Mouse (Mus musculus): ENCODE measurements around the gene Plce1.

The Plce1 gene

DNA sequence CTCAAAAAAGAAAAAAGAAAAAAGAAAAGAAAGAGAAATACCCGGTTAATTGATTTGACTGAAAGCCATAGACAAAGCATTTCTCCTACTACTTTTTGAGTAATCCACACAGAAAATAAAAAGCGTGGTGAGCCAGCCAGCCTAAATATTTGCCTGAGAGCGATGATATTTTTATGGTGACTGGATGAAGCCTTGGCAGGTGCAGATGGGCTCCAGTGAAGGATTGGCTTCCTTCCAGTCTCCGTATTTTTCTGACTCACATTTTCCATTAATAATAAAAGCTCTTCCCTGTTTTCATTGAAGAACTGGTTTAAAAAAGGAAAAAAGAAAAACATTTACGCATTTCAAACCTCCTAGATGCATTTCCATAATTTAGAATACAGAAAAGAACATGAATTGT, 243.1 kb downstream of the Plce1 start:
- in situ Hi-C loops (cut with MboI) = no loop called here

DNA sequence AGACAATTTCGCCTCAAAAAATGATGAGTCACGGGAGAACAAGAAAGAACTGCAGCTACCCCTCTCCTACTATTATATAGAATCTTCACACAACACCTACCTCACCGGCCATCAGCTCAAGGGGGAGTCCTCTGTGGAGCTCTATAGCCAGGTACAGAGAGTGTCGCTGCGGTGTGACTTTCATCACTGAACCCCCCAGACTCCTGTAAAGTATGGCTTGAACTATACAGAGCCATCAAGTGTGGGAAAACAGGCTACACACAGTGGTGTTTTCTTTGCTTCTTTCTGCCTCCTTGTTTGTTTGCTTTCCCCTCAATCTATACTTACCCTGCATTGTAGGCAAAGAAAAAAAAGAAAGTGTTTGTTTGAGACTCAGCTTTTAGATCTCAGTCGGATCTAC, 247.9 kb downstream of the Plce1 start:
- in situ Hi-C loops (cut with MboI) = no loop called here

GRCm38 (mm10) chr19:38729264-38729663, 248.4 kb downstream of the Plce1 start:
- in situ Hi-C loops (cut with MboI) = no loop called here

- in situ Hi-C loops (cut with MboI) = no loop called here
Measured at GRCm38 (mm10) chr19:38744546-38744945, 263.6 kb downstream of the Plce1 start.

- in situ Hi-C loops (cut with MboI) = no loop called here
Measured at GRCm38 (mm10) chr19:38745810-38746491, 265.0 kb downstream of the Plce1 start.

DNA sequence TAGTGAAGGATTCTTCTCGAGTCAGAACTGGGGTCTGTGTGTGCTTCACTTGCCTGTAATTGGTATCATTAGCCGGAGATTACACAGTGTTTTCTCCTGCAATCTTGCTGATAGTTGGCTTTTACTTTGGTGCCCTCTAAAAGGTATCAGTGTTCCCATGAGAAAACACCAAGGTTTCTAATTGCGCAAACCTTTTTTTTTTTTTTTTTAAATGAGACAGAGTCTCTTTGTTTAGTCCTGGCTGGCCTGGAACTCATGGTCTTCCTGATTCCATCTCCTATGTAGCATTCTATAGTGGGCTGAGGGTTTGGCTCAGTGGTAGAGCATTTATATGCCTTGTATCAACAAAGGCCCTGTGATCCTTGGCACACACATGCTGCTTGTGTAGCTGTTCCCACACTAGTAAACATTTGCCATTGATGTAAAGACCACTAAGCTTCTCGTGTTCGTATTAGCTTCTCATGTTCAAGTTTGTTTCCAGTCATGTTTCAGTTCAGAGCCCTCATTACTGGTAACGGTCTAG, 265.6 kb downstream of the Plce1 start:
- in situ Hi-C loops (cut with MboI) = no loop called here

GRCm38 (mm10) chr19:38750192-38750591, 269.3 kb downstream of the Plce1 start:
- in situ Hi-C loops (cut with MboI) = no loop called here

DNA sequence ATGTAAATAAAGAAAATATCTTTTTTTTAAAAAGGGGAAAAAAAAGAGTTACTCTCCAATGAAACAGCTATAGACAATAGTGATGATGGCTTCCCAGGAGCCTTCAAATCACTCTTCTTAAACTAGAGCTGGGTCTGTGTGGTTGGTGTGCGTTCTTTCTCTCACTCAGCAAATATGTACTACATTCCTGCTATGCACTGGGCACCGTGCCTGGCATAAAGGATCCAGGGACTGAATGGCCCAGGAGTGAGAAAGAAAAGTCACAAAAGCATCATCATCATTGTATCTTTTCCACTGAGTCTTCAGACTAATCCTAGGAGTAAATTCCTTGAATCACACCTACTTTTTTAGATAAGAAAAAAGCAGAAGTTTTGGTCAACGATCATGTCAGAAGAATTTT, 276.3 kb downstream of the Plce1 start:
- in situ Hi-C loops (cut with MboI) = no loop called here

- in situ Hi-C loops (cut with MboI) = no loop called here
Measured at GRCm38 (mm10) chr19:38758056-38758455, 277.1 kb downstream of the Plce1 start.

GRCm38 (mm10) chr19:38758685-38759472, 278.0 kb downstream of the Plce1 start:
- in situ Hi-C loops (cut with MboI) = no loop called here

GRCm38 (mm10) chr19:38760441-38760840, 279.5 kb downstream of the Plce1 start:
- in situ Hi-C loops (cut with MboI) = no loop called here

GRCm38 (mm10) chr19:38766306-38766705, 285.4 kb downstream of the Plce1 start:
- in situ Hi-C loops (cut with MboI) = no loop called here

- in situ Hi-C loops (cut with MboI) = no loop called here
Measured at GRCm38 (mm10) chr19:38775548-38775947, 294.6 kb downstream of the Plce1 start.

DNA sequence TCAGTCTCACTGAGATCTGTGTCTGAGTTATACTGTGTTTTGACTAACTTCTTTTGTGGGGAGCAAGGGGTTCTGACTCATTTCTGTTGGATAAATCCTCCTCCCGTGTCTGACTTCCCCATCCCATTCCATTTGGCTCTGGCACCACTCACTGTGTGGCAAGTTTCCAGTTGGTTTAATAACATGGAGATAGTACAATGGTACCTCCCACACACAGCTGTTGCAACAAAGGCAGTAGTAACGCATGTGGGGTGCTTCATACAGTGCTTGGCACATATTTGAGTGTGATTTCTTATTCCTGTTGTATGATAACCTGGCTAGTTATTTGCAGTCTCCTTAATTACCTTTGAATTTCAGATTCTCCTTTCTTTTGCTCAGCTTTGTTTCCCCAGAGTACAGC, 297.9 kb downstream of the Plce1 start:
- in situ Hi-C loops (cut with MboI) = no loop called here

- in situ Hi-C loops (cut with MboI) = no loop called here
Measured at GRCm38 (mm10) chr19:38783542-38783941, 302.6 kb downstream of the Plce1 start.

- in situ Hi-C loops (cut with MboI) = no loop called here
Measured at GRCm38 (mm10) chr19:38787756-38788155, 306.8 kb downstream of the Plce1 start.

DNA sequence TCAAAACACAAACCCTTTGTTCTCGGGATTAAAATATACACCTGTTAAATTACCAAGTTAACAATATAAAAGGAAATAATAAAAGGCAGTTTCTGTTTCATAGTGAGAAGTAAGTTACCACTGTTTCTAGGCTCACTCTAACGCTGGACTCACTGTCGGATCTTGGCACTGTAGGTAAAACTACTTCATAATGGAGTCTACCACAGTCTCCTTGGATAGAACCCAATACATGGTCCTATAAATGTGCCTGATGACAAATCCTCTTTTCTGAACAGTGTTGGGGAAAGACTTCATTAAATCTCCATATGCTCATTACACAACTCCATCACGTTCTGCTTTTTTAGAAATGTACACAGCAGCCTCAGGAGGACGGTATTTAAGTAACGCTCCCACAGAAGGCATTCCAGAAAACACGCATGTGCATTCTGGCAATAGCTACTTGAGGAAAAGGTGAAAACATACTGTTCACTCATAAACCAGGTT, 312.7 kb downstream of the Plce1 start:
- in situ Hi-C loops (cut with MboI) = no loop called here

- in situ Hi-C loops (cut with MboI) = no loop called here
Measured at GRCm38 (mm10) chr19:38796546-38796945, 315.6 kb downstream of the Plce1 start.

- in situ Hi-C loops (cut with MboI) = no loop called here
Measured at GRCm38 (mm10) chr19:38798291-38798690, 317.4 kb downstream of the Plce1 start.

- in situ Hi-C loops (cut with MboI) = no loop called here
Measured at GRCm38 (mm10) chr19:38798801-38799200, 317.9 kb downstream of the Plce1 start.

DNA sequence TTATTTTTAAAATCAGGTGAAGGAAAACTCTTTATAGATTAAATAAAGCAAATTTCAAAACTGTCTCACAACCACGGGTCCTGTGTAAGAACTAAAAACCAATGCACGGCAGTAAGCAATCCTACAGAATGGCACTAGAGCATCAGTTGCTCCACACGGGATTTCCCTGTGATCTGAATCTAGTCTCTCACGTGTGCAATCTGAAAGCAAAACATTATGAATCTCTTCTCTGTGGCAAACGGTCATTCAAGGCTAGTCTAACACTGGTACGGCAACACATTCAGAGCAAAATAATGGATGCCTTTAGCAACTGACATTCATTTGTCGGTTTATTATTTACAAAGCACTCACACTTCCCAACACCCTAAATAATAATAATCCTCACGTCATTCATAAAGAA, 337.3 kb downstream of the Plce1 start:
- in situ Hi-C loops (cut with MboI) = no loop called here

- in situ Hi-C loops (cut with MboI) = no loop called here
Measured at GRCm38 (mm10) chr19:38818766-38819426, 338.0 kb downstream of the Plce1 start, which contains the start of gene Noc3l. Gene Noc3l (minus strand): TSS chr19:38819237.

Measured in mature B cell (primary cell).